Mouse (Mus musculus) bone marrow macrophage, adult 2 months (primary cell): ENCODE measurements around the gene Dpp9.

ENCODE experiments used
- CTCF ChIP-seq: IDR thresholded peaks from 2 replicates; pipeline ENCODE4 v1.5.1; 2012; ENCODE audit warnings: low read depth, mild to moderate bottlenecking, low read length, moderate library complexity
- POLR2A ChIP-seq: IDR thresholded peaks from 2 replicates; pipeline ENCODE4 v1.6.1; 2012; ENCODE audit warnings: mild to moderate bottlenecking, low read depth, low read length, borderline replicate concordance

DNA sequence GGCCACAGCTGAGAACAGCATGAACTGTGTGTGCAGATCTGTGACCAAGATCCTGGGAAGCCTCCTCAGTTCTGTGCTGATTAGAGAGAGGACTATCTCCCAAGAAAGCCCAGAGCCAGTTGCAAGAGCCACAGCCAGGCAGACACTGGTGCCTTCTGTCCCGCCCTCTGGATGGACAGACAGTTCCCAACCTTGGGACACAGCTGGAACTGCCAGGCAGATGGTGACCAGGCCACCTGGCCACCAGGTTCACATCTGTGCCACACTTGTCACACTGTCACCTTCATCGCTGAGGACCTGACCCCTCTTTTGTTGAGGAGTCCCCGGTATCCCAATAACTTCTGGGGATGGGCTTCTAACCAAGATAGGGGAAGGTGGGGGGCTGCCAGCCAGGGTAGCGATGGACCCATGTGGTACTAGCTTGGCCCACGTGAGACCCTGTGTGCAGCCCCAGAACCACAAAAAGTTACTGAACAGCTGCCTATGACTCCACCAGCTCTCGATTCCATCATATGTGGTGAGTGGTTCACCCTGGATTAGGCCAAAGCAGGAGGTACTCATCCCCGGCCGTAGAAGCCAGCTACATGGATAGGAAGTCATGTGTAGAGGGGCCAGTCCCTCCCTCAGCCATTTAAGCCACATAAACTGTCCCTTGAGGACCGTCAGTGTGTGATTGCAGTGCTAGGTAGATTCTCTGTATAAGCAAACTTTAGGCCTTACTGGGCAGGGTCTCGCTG lies 40.8 kb upstream of the Dpp9 start:
- no peak for TF ChIP-seq CTCF
- TF ChIP-seq POLR2A: no peak
